In genomic region chr7:28821261-28821831, GRCm38 (mm10) we compare ENCODE assay signal across 9 mouse cellular contexts. TPM values are rescaled to one million over a fixed set of nuclear protein-coding genes. Genes with fewer than 3 reads are reported as not detected.
DNase-seq lines count a peak whose midpoint lies in the region.
"Had no signal": no experiment of that assay in that cellular context is flagged by ENCODE, and none has a peak within 500 bp of the region (broad histone marks: within the 10 kb centered on the region; RNA-seq: fewer than 3 reads in every experiment).

No protein-coding gene starts in this region.

- peak; percentile 57 for DNase-seq in frontal cortex, postnatal 36 days (ENCODE audit: low spot score in 2 of 2)
- DNase-seq in frontal cortex, postnatal 25 days (ENCODE audit: low spot score in 2 of 2), result no peak
- peak; percentile 75 for DNase-seq in 3T3-L1 (ENCODE audit: low read depth, low spot score)
- DNase-seq in adrenal gland, postnatal 25 days, result peak; percentile 76
- DNase-seq in heart, adult 8-10 months (ENCODE audit: low spot score), result peak; percentile 71
- DNase-seq in layer of hippocampus, adult 11-12 months (ENCODE audit: low spot score), result peak; percentile 79
- peak; percentile 66 for DNase-seq in right cerebral cortex, postnatal 25 days
- DNase-seq in thymus, postnatal 25 days, result no peak

RNA-seq across cellular contexts. Expression of gene Ech1, which starts 3.7 kb away (rescaled TPM):
- 445 and 492 TPM in 2 replicates for total RNA-seq in adrenal gland, postnatal 25 days (2021)
- 1,000 to 10,000 TPM; 2,066 to 2,754 (median 2,219) TPM for total RNA-seq in heart, adult 8-10 months (2022)

RNA-seq across cellular contexts. Expression of gene Lgals4, which starts 12.3 kb away (rescaled TPM):
- total RNA-seq in adrenal gland, postnatal 25 days (2021), result 14.4 and 17.6 TPM in 2 replicates
- 10 to 100 TPM; 17.3 to 32.1 (median 24.6) TPM for total RNA-seq in heart, adult 8-10 months (2022)

RNA-seq across cellular contexts. Expression of gene Hnrnpl, which starts 13.0 kb away (rescaled TPM):
- total RNA-seq in adrenal gland, postnatal 25 days (2021), result 423 and 491 TPM in 2 replicates
- 100 to 1,000 TPM; 185 to 230 (median 214) TPM for total RNA-seq in heart, adult 8-10 months (2022)

RNA-seq across cellular contexts. Expression of gene Rinl, which starts 32.6 kb away (rescaled TPM):
- 2.9 and 3.1 TPM in 2 replicates for total RNA-seq in adrenal gland, postnatal 25 days (2021)
- total RNA-seq in heart, adult 8-10 months (2022), result 1 to 10 TPM; 1.4 to 3.0 (median 1.6) TPM

RNA-seq across cellular contexts. Expression of gene Lgals7, which starts 42.3 kb away (rescaled TPM):
- not detected in 2 replicates for total RNA-seq in adrenal gland, postnatal 25 days (2021)
- 1 to 10 TPM in 1 of 4 experiments, not detected in 3; 1.3 TPM for total RNA-seq in heart, adult 8-10 months (2022)
- total RNA-seq: left cerebral cortex, adult 8-10 months had no signal

Comparison
In these comparisons a context has a peak if more than half of its experiments do, and no peak if none do; other contexts are left out.
1. DNase-seq: peak in frontal cortex, postnatal 36 days (2 of 2), 3T3-L1 (single experiment), adrenal gland, postnatal 25 days (single experiment), heart, adult 8-10 months (single experiment), layer of hippocampus, adult 11-12 months (single experiment) and right cerebral cortex, postnatal 25 days (single experiment); none in frontal cortex, postnatal 25 days (0 of 2) and thymus, postnatal 25 days (single experiment).